Mouse (Mus musculus): ENCODE results near the gene Tmem107. TPM values are rescaled to one million over a fixed set of nuclear protein-coding genes. Genes with fewer than 3 reads are reported as not detected.

Gene Tmem107
- polyA plus RNA-seq (2014; fragmentation: Illumina TruSeq; extraction: RNeasy Lipid Tissue Mini Kit (QIAGEN cat#74804); ENCODE audit: low replicate concordance), result 1.7 TPM

DNA sequence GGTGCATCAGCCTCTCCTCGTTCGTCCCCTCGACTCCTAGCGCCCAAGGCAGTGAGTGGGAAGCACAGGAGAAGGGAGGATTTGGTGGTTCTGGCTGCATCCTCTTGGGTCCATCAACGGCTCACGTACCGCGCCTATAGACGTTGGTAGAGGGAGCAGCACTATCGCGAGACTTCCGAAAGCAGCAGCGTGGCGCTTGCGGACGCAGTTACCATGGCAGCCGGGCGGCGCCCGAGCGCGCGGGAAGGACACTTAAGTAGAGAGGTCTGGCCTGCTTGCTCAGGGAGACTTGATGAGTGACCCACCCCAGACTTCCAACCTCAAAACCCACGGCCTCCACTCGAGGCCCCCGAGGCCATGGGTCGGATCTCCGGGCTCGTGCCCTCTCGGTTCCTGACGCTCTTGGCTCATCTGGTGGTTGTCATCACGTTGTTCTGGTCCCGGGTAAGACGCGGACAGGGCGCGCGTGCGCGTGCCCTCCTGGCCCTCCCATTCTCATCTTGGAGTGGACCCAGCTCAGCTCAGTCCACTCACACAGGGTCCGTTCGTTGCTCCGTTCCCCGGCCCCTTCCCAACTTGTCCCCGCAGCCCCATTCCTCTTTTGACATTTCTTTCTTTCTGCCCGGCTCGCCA is at the start of gene Tmem107:
Gene Tmem107 (plus strand): TSS at position 217 of the 633 bp plus-strand sequence.

GRCm38 (mm10) chr11:69045531-69046394 is 24.8 kb upstream of the Tmem107 start, which contains the start of gene Aurkb:
Gene Aurkb (plus strand): TSS chr11:69045647.

DNA sequence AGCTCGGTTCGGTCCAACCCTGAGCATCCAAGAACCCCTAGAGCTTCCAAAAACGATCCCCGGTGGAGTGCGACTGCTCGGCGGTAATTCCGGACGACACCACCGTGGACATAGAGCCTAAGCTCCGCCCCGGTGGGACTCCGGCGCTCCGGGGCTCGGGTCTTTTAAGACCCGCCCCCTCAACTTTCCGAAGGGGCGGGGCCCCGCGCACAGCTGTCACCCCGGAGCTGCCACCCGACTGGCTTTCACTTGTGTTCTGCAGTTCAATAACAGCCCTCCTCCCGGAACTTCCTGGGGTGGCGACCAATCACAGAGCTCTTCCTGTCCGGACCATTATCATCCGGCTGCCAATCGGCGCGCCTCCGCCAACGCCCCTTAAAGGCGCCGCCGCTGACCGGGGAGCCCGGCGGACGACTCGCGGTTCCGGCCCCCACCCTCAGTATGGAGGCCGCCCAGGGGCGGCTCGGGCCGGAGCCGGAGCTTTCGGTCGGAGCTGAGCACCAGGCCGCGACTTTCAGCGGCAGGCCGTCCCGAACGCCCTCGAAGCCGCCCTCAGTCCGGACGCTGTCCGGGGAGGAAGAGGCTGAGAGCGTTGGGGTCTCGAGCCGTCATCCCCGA is 11.1 kb upstream of the Tmem107 start, which contains the start of gene Borcs6:
Gene Borcs6 (plus strand): TSS at position 361 of the 618 bp plus-strand sequence.

GRCm38 (mm10) chr11:69088103-69088855 is 17.7 kb downstream of the Tmem107 start, which contains the start of gene Vamp2:
Gene Vamp2 (plus strand): TSS chr11:69088490.

GRCm38 (mm10) chr11:69094697-69095429 is 24.3 kb downstream of the Tmem107 start, which contains the start of gene Per1:
Gene Per1 (plus strand): TSS chr11:69095217.

GRCm38 (mm10) chr11:69120221-69121000 is 49.8 kb downstream of the Tmem107 start, which contains the start of gene Hes7:
Gene Hes7 (plus strand): TSS chr11:69120404.

DNA sequence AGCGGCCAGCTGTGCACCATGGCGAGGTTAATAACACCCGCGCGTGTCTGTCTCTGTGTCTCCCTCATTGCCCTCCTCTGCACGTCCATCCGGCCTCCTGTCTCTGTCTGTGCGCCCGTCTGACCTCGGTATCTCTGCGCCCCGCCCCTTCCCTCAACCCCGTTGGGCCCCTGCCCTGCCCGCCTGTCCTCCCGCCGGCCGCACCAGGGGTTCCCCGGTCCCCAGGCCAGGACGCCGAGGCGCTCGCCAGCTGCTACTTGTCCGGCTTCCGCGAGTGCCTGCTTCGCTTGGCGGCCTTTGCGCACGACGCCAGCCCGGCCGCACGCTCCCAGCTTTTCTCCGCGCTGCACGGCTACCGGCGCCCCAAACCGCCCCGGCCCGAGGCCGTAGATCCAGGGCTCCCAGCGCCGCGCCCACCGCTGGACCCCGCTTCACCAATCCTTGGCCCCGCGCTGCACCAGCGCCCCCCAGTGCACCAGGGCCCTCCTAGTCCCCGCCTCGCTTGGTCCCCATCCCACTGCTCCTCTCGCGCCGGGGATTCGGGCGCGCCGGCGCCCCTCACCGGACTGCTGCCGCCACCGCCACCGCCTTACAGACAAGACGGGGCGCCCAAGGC is 51.8 kb downstream of the Tmem107 start, which contains the start of gene 9130213A22Rik:
Gene 9130213A22Rik (minus strand): TSS at position 254 of the 616 bp plus-strand sequence.

Other genes with a start within 250 kb of the Tmem107 start
- 79.4 TPM for gene Ndel1, start 198.9 kb upstream of the Tmem107 start, polyA plus RNA-seq (2014; fragmentation: Illumina TruSeq; extraction: RNeasy Lipid Tissue Mini Kit (QIAGEN cat#74804); ENCODE audit: low replicate concordance)
- gene Rnf222, start 182.3 kb upstream of the Tmem107 start, polyA plus RNA-seq (2014; fragmentation: Illumina TruSeq; extraction: RNeasy Lipid Tissue Mini Kit (QIAGEN cat#74804); ENCODE audit: low replicate concordance), result not detected
- gene Rpl26, start 169.2 kb upstream of the Tmem107 start, polyA plus RNA-seq (2014; fragmentation: Illumina TruSeq; extraction: RNeasy Lipid Tissue Mini Kit (QIAGEN cat#74804); ENCODE audit: low replicate concordance), result 49.2 TPM
- gene Odf4, start 143.7 kb upstream of the Tmem107 start, polyA plus RNA-seq (2014; fragmentation: Illumina TruSeq; extraction: RNeasy Lipid Tissue Mini Kit (QIAGEN cat#74804); ENCODE audit: low replicate concordance), result not detected
- gene Arhgef15, start 113.3 kb upstream of the Tmem107 start, polyA plus RNA-seq (2014; fragmentation: Illumina TruSeq; extraction: RNeasy Lipid Tissue Mini Kit (QIAGEN cat#74804); ENCODE audit: low replicate concordance), result 1.0 TPM
- gene Slc25a35, start 102.7 kb upstream of the Tmem107 start, polyA plus RNA-seq (2014; fragmentation: Illumina TruSeq; extraction: RNeasy Lipid Tissue Mini Kit (QIAGEN cat#74804); ENCODE audit: low replicate concordance), result 7.0 TPM
- gene Rangrf, start 95.6 kb upstream of the Tmem107 start, polyA plus RNA-seq (2014; fragmentation: Illumina TruSeq; extraction: RNeasy Lipid Tissue Mini Kit (QIAGEN cat#74804); ENCODE audit: low replicate concordance), result 3.4 TPM
- 4.7 TPM for gene Pfas, start 62.3 kb upstream of the Tmem107 start, polyA plus RNA-seq (2014; fragmentation: Illumina TruSeq; extraction: RNeasy Lipid Tissue Mini Kit (QIAGEN cat#74804); ENCODE audit: low replicate concordance)
- gene Ctc1, start 54.9 kb upstream of the Tmem107 start, polyA plus RNA-seq (2014; fragmentation: Illumina TruSeq; extraction: RNeasy Lipid Tissue Mini Kit (QIAGEN cat#74804); ENCODE audit: low replicate concordance), result 1.7 TPM
- 6.3 TPM for gene Aurkb, start 25.2 kb upstream of the Tmem107 start, polyA plus RNA-seq (2014; fragmentation: Illumina TruSeq; extraction: RNeasy Lipid Tissue Mini Kit (QIAGEN cat#74804); ENCODE audit: low replicate concordance)
- gene Borcs6, start 11.1 kb upstream of the Tmem107 start, polyA plus RNA-seq (2014; fragmentation: Illumina TruSeq; extraction: RNeasy Lipid Tissue Mini Kit (QIAGEN cat#74804); ENCODE audit: low replicate concordance), result 2.3 TPM
- 53.2 TPM for gene Vamp2, start 17.7 kb downstream of the Tmem107 start, polyA plus RNA-seq (2014; fragmentation: Illumina TruSeq; extraction: RNeasy Lipid Tissue Mini Kit (QIAGEN cat#74804); ENCODE audit: low replicate concordance)
- not detected for gene Per1, start 24.4 kb downstream of the Tmem107 start, polyA plus RNA-seq (2014; fragmentation: Illumina TruSeq; extraction: RNeasy Lipid Tissue Mini Kit (QIAGEN cat#74804); ENCODE audit: low replicate concordance)
- not detected for gene Hes7, start 49.6 kb downstream of the Tmem107 start, polyA plus RNA-seq (2014; fragmentation: Illumina TruSeq; extraction: RNeasy Lipid Tissue Mini Kit (QIAGEN cat#74804); ENCODE audit: low replicate concordance)
- not detected for gene 9130213A22Rik, start 51.8 kb downstream of the Tmem107 start, polyA plus RNA-seq (2014; fragmentation: Illumina TruSeq; extraction: RNeasy Lipid Tissue Mini Kit (QIAGEN cat#74804); ENCODE audit: low replicate concordance)
- not detected for gene Aloxe3, start 55.1 kb downstream of the Tmem107 start, polyA plus RNA-seq (2014; fragmentation: Illumina TruSeq; extraction: RNeasy Lipid Tissue Mini Kit (QIAGEN cat#74804); ENCODE audit: low replicate concordance)
- gene Alox12b, start 86.2 kb downstream of the Tmem107 start, polyA plus RNA-seq (2014; fragmentation: Illumina TruSeq; extraction: RNeasy Lipid Tissue Mini Kit (QIAGEN cat#74804); ENCODE audit: low replicate concordance), result not detected
- gene Alox8, start 127.0 kb downstream of the Tmem107 start, polyA plus RNA-seq (2014; fragmentation: Illumina TruSeq; extraction: RNeasy Lipid Tissue Mini Kit (QIAGEN cat#74804); ENCODE audit: low replicate concordance), result not detected
- gene Gucy2e, start 166.2 kb downstream of the Tmem107 start, polyA plus RNA-seq (2014; fragmentation: Illumina TruSeq; extraction: RNeasy Lipid Tissue Mini Kit (QIAGEN cat#74804); ENCODE audit: low replicate concordance), result not detected